Mouse (Mus musculus) embryonic facial prominence, embryonic 15.5 days (tissue): ENCODE measurements around the gene Psmd1. TPM values are rescaled to one million over a fixed set of nuclear protein-coding genes. Genes with fewer than 3 reads are reported as not detected.

Experiments
- ATAC-seq: fragments of 200-750 bp; cut with Nextera tagmentation; 2 replicates; pipeline ENCODE4 v1.8.0; 2017; ENCODE audit warnings: low read depth, moderate TSS enrichment; ENCODE audit not compliant: insufficient number of reproducible peaks, low FRiP score, low TSS enrichment
- H3K27ac ChIP-seq: fragments of 300-500 bp; sonication (generic); replicated peaks from 2 replicates; pipeline ENCODE4 v1.5.1; 2015; ENCODE audit warnings: mild to moderate bottlenecking, inconsistent platforms
- H3K27me3 ChIP-seq: fragments of 300-500 bp; sonication (generic); 2 replicates; pipeline ENCODE4 v1.6.1; 2015; ENCODE audit warnings: inconsistent platforms
- H3K36me3 ChIP-seq: fragments of 300-500 bp; sonication (generic); 2 replicates; pipeline ENCODE4 v1.6.1; 2015; ENCODE audit warnings: mild to moderate bottlenecking, inconsistent platforms
- H3K4me1 ChIP-seq: fragments of 300-500 bp; sonication (generic); 2 replicates; pipeline ENCODE4 v1.6.1; 2015; ENCODE audit warnings: inconsistent platforms
- H3K4me2 ChIP-seq: fragments of 300-500 bp; sonication (generic); replicated peaks from 2 replicates; pipeline ENCODE4 v1.6.1; 2015; ENCODE audit warnings: mild to moderate bottlenecking, inconsistent platforms
- H3K4me3 ChIP-seq: fragments of 300-500 bp; sonication (generic); replicated peaks from 2 replicates; pipeline ENCODE4 v1.5.1; 2015; ENCODE audit warnings: mild to moderate bottlenecking, inconsistent platforms
- H3K9ac ChIP-seq: fragments of 300-500 bp; sonication (generic); 2 replicates; pipeline ENCODE4 v1.6.1; 2015; ENCODE audit warnings: inconsistent platforms
- H3K9me3 ChIP-seq: fragments of 300-500 bp; sonication (generic); replicated peaks from 2 replicates; pipeline ENCODE4 v1.6.1; 2016; ENCODE audit warnings: inconsistent platforms
- WGBS: fragments of 180-500 bp; shearing (Covaris S2); methylation state at CpG from one replicate; pipeline ENCODE4 v1.1.7; 2015; 5-methylcytosine and 5-hydroxymethylcytosine counted together
- polyA plus RNA-seq: library from polyadenylated mRNA; unstranded; fragments of >200 nt; fragmentation: Nextera tagmentation; extraction: Ambion mirVana; gene quantifications from 2 replicates; pipeline ENCODE4 v1.2.1, GENCODE M21; 2015

Gene Psmd1
- polyA plus RNA-seq, 1 experiment from 2014 or later: 149 TPM

DNA sequence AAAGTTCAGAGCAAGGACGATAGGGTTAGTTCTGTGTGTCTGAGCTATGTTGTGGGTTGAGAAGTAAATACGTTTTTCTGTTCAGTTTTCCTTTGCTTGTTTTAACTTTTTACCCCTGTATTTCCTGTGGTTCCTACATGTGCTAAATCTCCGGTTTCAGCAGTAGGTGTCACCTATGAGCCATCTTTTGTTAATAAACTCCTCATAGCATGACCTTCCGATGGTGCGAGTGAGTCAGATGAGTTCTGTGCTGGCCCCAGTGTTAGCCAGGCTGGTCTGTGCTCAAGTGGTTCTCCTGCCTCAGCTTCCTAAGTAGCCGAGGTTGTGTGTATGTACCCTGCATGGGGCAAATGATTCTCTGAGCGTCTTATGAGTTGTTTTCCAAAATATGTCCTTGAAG lies 30.2 kb downstream of the Psmd1 start:
- Histone ChIP-seq H3K4me2 (no peak overlapping the region), H3K4me1 (no peaks in the 10 kb centered on the region), H3K9ac (no peak overlapping the region), H3K4me3 (no peak overlapping the region), H3K27me3 (no peaks in the 10 kb centered on the region), H3K36me3 (peaks cover 66% of the 10 kb centered on the region), H3K9me3 (no peaks in the 10 kb centered on the region), H3K27ac (no peak overlapping the region)
- WGBS: 82% methylated on average over 7 of the region's 7 CpGs
- ATAC-seq: no peak

- no peaks in the 10 kb centered on the region for H3K9me3 ChIP-seq
- H3K9ac ChIP-seq: no peak overlapping the region
- no peak overlapping the region for H3K4me3 ChIP-seq
- H3K4me2 ChIP-seq: no peak overlapping the region
- WGBS: 97% methylated on average over 1 of the region's 1 CpGs
- no peaks in the 10 kb centered on the region for H3K4me1 ChIP-seq
- H3K27ac ChIP-seq: no peak overlapping the region
- no peak for ATAC-seq
- H3K27me3 ChIP-seq: no peaks in the 10 kb centered on the region
- 0 out of 2 replicates have a peak, but pooled peaks cover 7% of the 10 kb centered on the region for H3K36me3 ChIP-seq
These were observed 40.9 kb downstream of the Psmd1 start for GRCm38 (mm10) chr1:86105054-86105453.

DNA sequence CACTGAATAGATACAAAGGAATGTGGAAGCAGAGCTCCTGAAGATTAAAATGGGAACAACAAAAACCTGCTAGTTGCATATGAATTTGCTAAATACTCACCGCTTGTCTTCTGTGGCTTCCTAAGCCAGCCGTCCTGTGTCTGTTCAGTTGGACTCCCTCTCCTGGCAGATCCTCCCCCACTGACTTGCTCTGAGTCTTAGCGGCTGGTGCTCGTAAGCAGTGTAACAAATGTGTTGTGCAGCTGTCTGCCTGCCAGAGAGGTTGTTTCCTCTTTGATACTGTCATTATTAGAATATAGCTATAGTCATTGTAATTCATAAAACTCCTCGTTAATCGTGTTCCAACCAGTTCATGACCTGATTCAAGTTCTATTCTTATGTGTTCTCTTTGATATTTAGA lies 47.6 kb downstream of the Psmd1 start, which contains the start of gene Htr2b:
TSS of gene Htr2b (minus strand) at position 192 of the 400 bp plus-strand sequence.
- ATAC-seq: no peak
- Histone ChIP-seq H3K4me3 (no peak within 1 kb of the TSS), H3K27ac (no peak within 1 kb of the TSS)

DNA sequence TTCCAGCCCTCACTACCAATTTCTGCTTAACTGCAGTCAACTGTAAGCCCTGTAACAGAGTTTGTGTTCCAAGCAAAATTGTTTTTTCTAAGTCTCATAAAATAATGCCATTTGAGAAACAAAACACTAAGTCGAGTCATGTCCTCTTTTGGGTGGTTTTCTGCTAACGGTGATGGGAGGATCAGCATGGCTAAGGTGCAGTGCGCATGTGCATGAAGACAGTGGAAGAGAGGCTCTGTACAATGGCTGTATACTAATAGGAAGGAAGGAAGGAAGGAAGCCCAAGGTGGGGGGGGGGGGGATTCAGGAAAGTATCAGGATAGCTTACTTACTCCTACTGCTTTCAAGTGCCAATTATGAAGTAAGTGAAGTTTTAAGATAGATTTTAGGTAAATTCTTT lies 50.0 kb downstream of the Psmd1 start:
- Histone ChIP-seq H3K4me2 (no peak overlapping the region), H3K9me3 (no peaks in the 10 kb centered on the region), H3K4me3 (no peak overlapping the region), H3K27me3 (no peaks in the 10 kb centered on the region), H3K27ac (no peak overlapping the region), H3K9ac (no peak overlapping the region), H3K4me1 (no peaks in the 10 kb centered on the region), H3K36me3 (peaks cover 30% of the 10 kb centered on the region)
- 89% methylated on average over 3 of the region's 3 CpGs for WGBS
- no peak for ATAC-seq

More for the DNA sequence above, 47.6 kb downstream of the Psmd1 start, which contains the start of gene Htr2b:
- H3K27me3 ChIP-seq: no peaks in the 10 kb centered on the region
- no peaks in the 10 kb centered on the region for H3K4me1 ChIP-seq
- H3K9me3 ChIP-seq: no peaks in the 10 kb centered on the region
- WGBS: 40% methylated on average over 6 of the region's 6 CpGs
- peaks cover 14% of the 10 kb centered on the region; the same call in 1 of the 2 replicates for H3K36me3 ChIP-seq
- H3K4me2 ChIP-seq: no peak within 1 kb of the TSS
- H3K9ac ChIP-seq: no peak within 1 kb of the TSS

GRCm38 (mm10) chr1:86119549-86119948 lies 55.4 kb downstream of the Psmd1 start:
- no peak overlapping the region for H3K27ac ChIP-seq
- H3K27me3 ChIP-seq: no peaks in the 10 kb centered on the region
- H3K4me2 ChIP-seq: no peak overlapping the region
- no peak for ATAC-seq
- no peaks in the 10 kb centered on the region for H3K9me3 ChIP-seq
- no peak overlapping the region for H3K4me3 ChIP-seq
- H3K9ac ChIP-seq: no peak overlapping the region
- H3K4me1 ChIP-seq: no peaks in the 10 kb centered on the region
- 89% methylated on average over 4 of the region's 4 CpGs for WGBS
- H3K36me3 ChIP-seq: peaks cover 54% of the 10 kb centered on the region

DNA sequence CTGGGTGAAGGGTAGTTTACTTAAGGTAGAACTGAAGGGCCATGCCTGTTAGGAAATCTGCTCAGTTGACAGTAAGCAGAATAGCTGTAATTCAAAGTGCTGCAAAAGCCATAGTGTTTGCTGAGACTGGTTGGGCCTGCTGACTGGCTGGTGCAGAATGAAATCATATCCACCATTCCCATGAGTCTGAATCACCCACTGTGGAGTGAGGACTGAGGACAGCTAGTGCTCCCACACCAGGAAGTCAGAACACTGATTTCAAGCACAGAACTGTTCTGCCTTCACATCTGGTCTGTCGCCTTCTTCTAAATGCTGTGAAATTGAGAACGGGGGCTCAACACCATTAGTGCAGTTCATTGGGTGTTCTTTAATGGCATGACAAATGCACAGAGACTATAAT lies 61.8 kb downstream of the Psmd1 start:
- H3K9me3 ChIP-seq: no peaks in the 10 kb centered on the region
- H3K9ac ChIP-seq: no peak overlapping the region
- H3K4me1 ChIP-seq: no peaks in the 10 kb centered on the region
- no peak overlapping the region for H3K4me2 ChIP-seq
- ATAC-seq: no peak
- H3K4me3 ChIP-seq: no peak overlapping the region
- no peak overlapping the region for H3K27ac ChIP-seq
- 88% methylated on average over 2 of the region's 2 CpGs for WGBS
- H3K36me3 ChIP-seq: peaks cover 59% of the 10 kb centered on the region
- H3K27me3 ChIP-seq: no peaks in the 10 kb centered on the region

DNA sequence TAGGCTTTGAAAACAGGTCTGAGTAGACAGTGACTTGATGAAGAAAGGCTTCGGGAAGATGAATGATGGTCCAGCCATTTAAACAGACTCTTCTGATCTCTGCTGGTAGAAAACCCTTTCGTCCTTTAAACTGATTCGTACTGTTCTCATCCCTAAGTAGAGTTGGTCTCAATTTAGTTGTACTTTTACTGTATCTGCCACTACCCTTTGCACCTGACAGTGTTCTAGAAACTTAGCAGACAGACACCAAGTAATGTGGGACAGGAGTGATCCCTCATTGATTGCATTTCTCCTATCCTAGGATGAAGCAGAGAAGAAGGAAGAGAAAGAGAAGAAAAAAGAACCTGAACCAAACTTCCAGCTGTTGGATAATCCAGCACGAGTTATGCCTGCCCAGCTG lies 69.2 kb downstream of the Psmd1 start, which contains the start of gene Gm21972:
TSS of gene Gm21972 (plus strand) at position 301 of the 400 bp plus-strand sequence.
- Histone ChIP-seq H3K4me3 (no peak within 1 kb of the TSS), H3K36me3 (peaks cover 80% of the 10 kb centered on the region), H3K9me3 (no peaks in the 10 kb centered on the region), H3K4me1 (no peaks in the 10 kb centered on the region), H3K27me3 (no peaks in the 10 kb centered on the region), H3K27ac (no peak within 1 kb of the TSS; the same call in 1 of the 2 replicates), H3K9ac (no peak within 1 kb of the TSS), H3K4me2 (no peak within 1 kb of the TSS)
- 92% methylated on average over 4 of the region's 4 CpGs for WGBS
- no peak for ATAC-seq

- 77% methylated on average over 6 of the region's 6 CpGs for WGBS
- H3K9ac ChIP-seq: no peak overlapping the region
- H3K4me2 ChIP-seq: no peak overlapping the region
- H3K9me3 ChIP-seq: no peaks in the 10 kb centered on the region
- H3K27me3 ChIP-seq: no peaks in the 10 kb centered on the region
- H3K4me3 ChIP-seq: no peak overlapping the region
- H3K4me1 ChIP-seq: no peaks in the 10 kb centered on the region
- peaks cover 71% of the 10 kb centered on the region for H3K36me3 ChIP-seq
- H3K27ac ChIP-seq: no peak overlapping the region
- no peak for ATAC-seq
These were observed 71.1 kb downstream of the Psmd1 start for GRCm38 (mm10) chr1:86135315-86135714.

DNA sequence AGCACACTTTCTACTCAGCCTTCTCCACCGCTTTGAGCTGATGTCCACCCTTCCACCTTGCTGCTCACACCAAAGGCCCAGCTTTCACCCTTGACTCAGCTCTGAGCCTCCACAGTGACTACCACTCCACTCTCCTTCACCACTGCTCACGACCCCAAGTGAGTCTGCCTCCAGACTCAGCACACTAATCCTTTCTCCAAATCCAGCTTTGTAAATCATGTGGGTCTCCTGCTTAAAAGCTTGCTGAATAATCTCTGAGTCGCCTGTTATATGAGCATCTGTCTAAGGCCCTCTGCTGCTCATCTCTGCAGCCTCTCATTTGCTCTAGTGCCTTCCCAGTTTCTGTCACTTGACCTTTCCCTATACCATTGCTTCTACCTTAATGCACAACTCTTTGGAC lies 76.9 kb downstream of the Psmd1 start:
- no peaks in the 10 kb centered on the region for H3K27me3 ChIP-seq
- H3K9me3 ChIP-seq: no peaks in the 10 kb centered on the region
- H3K4me1 ChIP-seq: no peaks in the 10 kb centered on the region
- H3K27ac ChIP-seq: no peak overlapping the region
- peaks cover 36% of the 10 kb centered on the region for H3K36me3 ChIP-seq
- 82% methylated on average over 3 of the region's 3 CpGs for WGBS
- H3K9ac ChIP-seq: no peak overlapping the region
- ATAC-seq: no peak
- no peak overlapping the region for H3K4me2 ChIP-seq
- no peak overlapping the region for H3K4me3 ChIP-seq

DNA sequence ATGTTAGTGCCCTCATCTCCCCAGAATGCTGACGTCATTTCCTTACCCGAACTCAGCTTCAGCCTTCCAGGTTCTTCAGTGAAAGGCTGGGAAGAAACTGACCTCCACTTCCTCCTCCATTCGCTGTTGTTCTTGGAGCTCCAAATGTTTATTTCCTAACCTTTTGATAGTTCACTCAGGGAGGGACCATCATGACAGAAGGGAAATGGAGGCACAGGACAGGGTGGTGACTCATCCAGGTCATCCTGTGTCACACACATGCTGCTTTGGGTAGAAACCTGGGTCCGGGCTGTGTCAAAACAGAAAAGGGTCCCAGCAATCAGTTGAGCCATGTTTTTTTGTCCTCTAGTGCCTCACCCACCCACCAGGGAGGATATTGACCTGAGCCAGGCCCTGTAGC lies 79.0 kb downstream of the Psmd1 start:
- no peaks in the 10 kb centered on the region for H3K4me1 ChIP-seq
- no peaks in the 10 kb centered on the region for H3K9me3 ChIP-seq
- ATAC-seq: no peak
- H3K4me2 ChIP-seq: no peak overlapping the region
- WGBS: 87% methylated on average over 4 of the region's 4 CpGs
- no peak overlapping the region for H3K4me3 ChIP-seq
- H3K27ac ChIP-seq: no peak overlapping the region
- peaks cover 18% of the 10 kb centered on the region for H3K36me3 ChIP-seq
- no peaks in the 10 kb centered on the region for H3K27me3 ChIP-seq
- H3K9ac ChIP-seq: no peak overlapping the region

DNA sequence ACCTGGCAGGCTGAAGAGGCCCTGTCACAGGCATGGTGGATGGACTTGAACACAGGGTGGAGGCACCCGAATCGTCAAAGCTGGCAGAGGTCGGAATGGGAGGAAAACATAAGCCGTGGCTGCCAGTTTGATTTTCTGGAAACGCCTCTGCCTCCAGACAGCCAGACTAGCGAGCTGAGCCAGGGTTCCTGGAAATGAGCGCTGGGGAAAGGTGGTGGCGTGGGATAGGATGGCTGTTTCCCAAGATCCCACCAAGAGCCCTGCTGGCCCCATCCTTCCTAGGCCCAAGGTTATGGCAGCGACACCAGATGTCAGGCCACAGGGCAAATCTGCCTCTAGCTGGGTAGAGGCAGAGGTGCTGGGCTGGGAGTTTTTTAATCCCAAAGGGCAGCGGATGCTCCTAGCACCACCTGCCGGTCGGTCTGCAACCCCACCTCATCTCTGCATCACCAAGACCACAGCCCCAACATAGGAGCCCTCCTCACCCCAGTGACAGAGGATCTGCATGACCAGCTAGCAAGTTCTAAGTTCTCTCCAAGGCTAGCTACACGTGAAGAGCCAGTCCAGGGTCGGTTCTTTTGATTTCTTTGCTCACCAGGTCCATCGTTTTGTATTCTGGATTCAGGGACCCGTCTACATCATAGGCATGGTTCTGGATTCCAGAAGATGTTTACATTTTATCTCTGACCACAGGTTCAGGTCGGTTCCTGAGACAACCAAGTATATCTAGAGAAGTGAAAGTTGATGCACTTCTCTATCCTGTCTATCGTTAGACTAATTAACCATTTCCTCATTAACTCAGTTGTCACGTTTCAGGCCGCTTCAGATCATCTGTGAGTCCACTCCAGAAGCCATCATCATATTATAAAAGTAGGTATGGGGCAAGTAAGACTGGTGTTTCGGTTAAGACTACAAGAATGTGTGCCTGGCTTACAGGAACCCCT lies 80.1 kb downstream of the Psmd1 start:
- Histone ChIP-seq H3K27ac (no peak overlapping the region), H3K4me1 (no peaks in the 10 kb centered on the region), H3K9ac (no peak overlapping the region), H3K36me3 (peaks cover 15% of the 10 kb centered on the region), H3K4me3 (no peak overlapping the region), H3K4me2 (no peak overlapping the region), H3K27me3 (no peaks in the 10 kb centered on the region), H3K9me3 (no peaks in the 10 kb centered on the region)
- ATAC-seq: no peak
- 77% methylated on average over 21 of the region's 21 CpGs for WGBS
